Mouse (Mus musculus): ENCODE measurements around the gene P4ha2. TPM values are rescaled to one million over a fixed set of nuclear protein-coding genes. Genes with fewer than 3 reads are reported as not detected.

Gene P4ha2
- total and polyA plus RNA-seq, 2 experiments from 2014 or later = 8.6 to 8.9 TPM

GRCm38 (mm10) chr11:54174877-54175276 is 75.0 kb downstream of the P4ha2 start:
- ATAC-seq (ENCODE audit: low FRiP score) = no peak

More at GRCm38 (mm10) chr11:54174877-54175276, 75.0 kb downstream of the P4ha2 start:
- WGBS = 42% methylated on average over 2 of the region's 2 CpGs
- Histone ChIP-seq H3K4me2 (ENCODE audit: low read depth, low read length, poor library complexity, severe bottlenecking) (no peak overlapping the region), H3K27me3 (ENCODE audit: insufficient read depth, low read length) (no peaks in the 10 kb centered on the region), H3K4me1 (ENCODE audit: insufficient read depth, low read length) (no peaks in the 10 kb centered on the region), H3K9ac (replicated peaks; ENCODE audit: low read length, poor library complexity, severe bottlenecking) (no peak overlapping the region), H3K27ac (ENCODE audit: low read depth, low read length) (no peak overlapping the region), H3K9me3 (ENCODE audit: low read length) (no peaks in the 10 kb centered on the region), H3K4me3 (ENCODE audit: low read depth, low read length) (no peak overlapping the region), H3K36me3 (ENCODE audit: insufficient read depth, low read length) (no peaks in the 10 kb centered on the region)
- DNase-seq (ENCODE audit: low spot score) = peak; percentile 13
- no peak for TF ChIP-seq CTCF (IDR thresholded peaks at IDR 0.05)

Other genes with a start within 250 kb of the P4ha2 start
- not detected in 2 replicates for gene Gm12216, start 240.8 kb upstream of the P4ha2 start, total RNA-seq (2014; rRNA removed)
- gene Gm12216, start 240.8 kb upstream of the P4ha2 start, polyA plus RNA-seq (2015; fragmentation: Nextera tagmentation; extraction: Ambion mirVana) = 0.65 and 0.85 TPM in 2 replicates
- gene Slc22a5, start 208.4 kb upstream of the P4ha2 start, total RNA-seq (2014; rRNA removed) = 13.2 and 13.6 TPM in 2 replicates
- gene Slc22a5, start 208.4 kb upstream of the P4ha2 start, polyA plus RNA-seq (2015; fragmentation: Nextera tagmentation; extraction: Ambion mirVana) = 12.8 and 13.0 TPM in 2 replicates
- gene Slc22a21, start 119.8 kb upstream of the P4ha2 start, total RNA-seq (2014; rRNA removed) = 4.4 and 6.7 TPM in 2 replicates
- 4.7 and 5.9 TPM in 2 replicates for gene Slc22a21, start 119.8 kb upstream of the P4ha2 start, polyA plus RNA-seq (2015; fragmentation: Nextera tagmentation; extraction: Ambion mirVana)
- gene Slc22a4, start 72.0 kb upstream of the P4ha2 start, total RNA-seq (2014; rRNA removed) = 6.2 and 8.3 TPM in 2 replicates
- gene Slc22a4, start 72.0 kb upstream of the P4ha2 start, polyA plus RNA-seq (2015; fragmentation: Nextera tagmentation; extraction: Ambion mirVana) = 7.8 and 8.7 TPM in 2 replicates
- 19.5 and 31.7 TPM in 2 replicates for gene Pdlim4, start 31.1 kb upstream of the P4ha2 start, total RNA-seq (2014; rRNA removed)
- gene Pdlim4, start 31.1 kb upstream of the P4ha2 start, polyA plus RNA-seq (2015; fragmentation: Nextera tagmentation; extraction: Ambion mirVana) = 32.8 and 35.1 TPM in 2 replicates
- not detected in 2 replicates for gene Csf2, start 149.6 kb downstream of the P4ha2 start, total RNA-seq (2014; rRNA removed)
- gene Csf2, start 149.6 kb downstream of the P4ha2 start, polyA plus RNA-seq (2015; fragmentation: Nextera tagmentation; extraction: Ambion mirVana) = not detected in 2 replicates
- gene Il3, start 167.2 kb downstream of the P4ha2 start, total RNA-seq (2014; rRNA removed) = not detected in 2 replicates
- not detected in 2 replicates for gene Il3, start 167.2 kb downstream of the P4ha2 start, polyA plus RNA-seq (2015; fragmentation: Nextera tagmentation; extraction: Ambion mirVana)
- gene Acsl6, start 203.7 kb downstream of the P4ha2 start, total RNA-seq (2014; rRNA removed) = 61.9 and 64.0 TPM in 2 replicates
- 52.6 and 56.2 TPM in 2 replicates for gene Acsl6, start 203.7 kb downstream of the P4ha2 start, polyA plus RNA-seq (2015; fragmentation: Nextera tagmentation; extraction: Ambion mirVana)

Data from midbrain, postnatal 0 days (tissue).